Mouse (Mus musculus) ES-Bruce4 (cell line): ENCODE results near the gene Cd101.

Experiments used
- CTCF ChIP-seq: IDR thresholded peaks from one replicate; pipeline ENCODE4 v1.8.1; 2011; ENCODE audit warnings: low read depth, low read length
- POLR2A ChIP-seq: IDR thresholded peaks from one replicate; pipeline ENCODE4 v1.8.1; 2011; ENCODE audit warnings: low read length; ENCODE audit not compliant: insufficient read depth

GRCm38 (mm10) chr3:101048781-101049180 lies 19.4 kb upstream of the Cd101 start:
- no peak for TF ChIP-seq POLR2A
- TF ChIP-seq CTCF, result no peak
